Mouse (Mus musculus): ENCODE measurements at regions not wholly inside any gene's neighbourhood (a gene's known extent, or its start where the extent isn't known, plus 50 kb on each side); places are given as distances from the start of the nearest gene placed in this dataset.

- no peaks in the 10 kb centered on the region for H3K79me2 ChIP-seq (ENCODE audit: control insufficient read depth, insufficient read depth)
- no peak overlapping the region for H3ac ChIP-seq (ENCODE audit: control insufficient read depth, insufficient read length, low read depth)
- H3K27me3 ChIP-seq (ENCODE audit: control insufficient read depth, insufficient read depth, insufficient read length) = no peaks in the 10 kb centered on the region
- no peaks in the 10 kb centered on the region for H3K36me3 ChIP-seq (ENCODE audit: control insufficient read depth, insufficient read depth)
- no peak overlapping the region for H3K4me3 ChIP-seq (ENCODE audit: insufficient read depth, poor library complexity, severe bottlenecking)
- no peak for TF ChIP-seq CTCF (IDR thresholded peaks at IDR 0.05; ENCODE audit: control insufficient read depth, insufficient read depth, insufficient read length)
- TF ChIP-seq MYOG (IDR thresholded peaks at IDR 0.05; ENCODE audit: control insufficient read depth, extremely low read depth, insufficient read length) = no peak
- TF ChIP-seq MYOD1 (IDR thresholded peaks at IDR 0.05; ENCODE audit: control insufficient read depth, insufficient read length, low read depth) = no peak
- TF ChIP-seq CEBPB (IDR thresholded peaks at IDR 0.05; ENCODE audit: low read depth) = no peak
- no peak for TF ChIP-seq USF1 (IDR thresholded peaks at IDR 0.05; ENCODE audit: low read depth)
- no peaks in the 10 kb centered on the region for H3K79me3 ChIP-seq (ENCODE audit: low read depth)
Measured at GRCm38 (mm10) chr1:157964461-157964860, 391.7 kb downstream of the Brinp2 start.

DNA sequence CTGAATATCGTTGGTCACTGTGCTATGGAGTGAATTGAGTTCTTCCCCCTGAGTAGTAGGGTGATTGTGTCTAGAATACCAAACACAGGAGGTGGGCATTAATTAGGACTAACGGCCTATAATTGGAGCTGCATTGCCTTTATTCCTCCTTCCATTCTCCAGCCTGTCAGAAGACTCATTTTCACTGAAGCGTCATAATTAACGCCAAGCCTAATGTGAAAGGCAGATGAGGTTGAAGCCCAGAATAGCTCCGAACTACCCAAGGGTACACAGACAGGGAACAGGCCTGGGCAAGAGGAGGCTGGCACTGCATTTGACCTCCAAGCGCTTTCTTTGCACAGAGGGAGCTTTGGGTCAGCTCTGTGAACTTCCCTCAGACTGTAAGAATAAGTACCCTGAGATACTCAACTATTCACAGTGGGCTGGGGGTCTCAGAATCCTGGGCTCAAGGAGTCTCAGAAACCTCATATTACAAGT lies 386.5 kb downstream of the Brinp2 start:
- Histone ChIP-seq H3K4me3 (ENCODE audit: insufficient read depth, poor library complexity, severe bottlenecking) (no peak overlapping the region), H3K27me3 (ENCODE audit: control insufficient read depth, insufficient read depth, insufficient read length) (no peaks in the 10 kb centered on the region), H3ac (ENCODE audit: control insufficient read depth, insufficient read length, low read depth) (no peak overlapping the region), H3K79me2 (ENCODE audit: control insufficient read depth, insufficient read depth) (no peaks in the 10 kb centered on the region), H3K36me3 (ENCODE audit: control insufficient read depth, insufficient read depth) (no peaks in the 10 kb centered on the region), H3K79me3 (ENCODE audit: low read depth) (no peaks in the 10 kb centered on the region)
- TF ChIP-seq CEBPB (IDR thresholded peaks at IDR 0.05; ENCODE audit: low read depth) = no peak
- no peak for TF ChIP-seq CTCF (IDR thresholded peaks at IDR 0.05; ENCODE audit: control insufficient read depth, insufficient read depth, insufficient read length)
- TF ChIP-seq MYOD1 (IDR thresholded peaks at IDR 0.05; ENCODE audit: control insufficient read depth, insufficient read length, low read depth) = no peak

DNA sequence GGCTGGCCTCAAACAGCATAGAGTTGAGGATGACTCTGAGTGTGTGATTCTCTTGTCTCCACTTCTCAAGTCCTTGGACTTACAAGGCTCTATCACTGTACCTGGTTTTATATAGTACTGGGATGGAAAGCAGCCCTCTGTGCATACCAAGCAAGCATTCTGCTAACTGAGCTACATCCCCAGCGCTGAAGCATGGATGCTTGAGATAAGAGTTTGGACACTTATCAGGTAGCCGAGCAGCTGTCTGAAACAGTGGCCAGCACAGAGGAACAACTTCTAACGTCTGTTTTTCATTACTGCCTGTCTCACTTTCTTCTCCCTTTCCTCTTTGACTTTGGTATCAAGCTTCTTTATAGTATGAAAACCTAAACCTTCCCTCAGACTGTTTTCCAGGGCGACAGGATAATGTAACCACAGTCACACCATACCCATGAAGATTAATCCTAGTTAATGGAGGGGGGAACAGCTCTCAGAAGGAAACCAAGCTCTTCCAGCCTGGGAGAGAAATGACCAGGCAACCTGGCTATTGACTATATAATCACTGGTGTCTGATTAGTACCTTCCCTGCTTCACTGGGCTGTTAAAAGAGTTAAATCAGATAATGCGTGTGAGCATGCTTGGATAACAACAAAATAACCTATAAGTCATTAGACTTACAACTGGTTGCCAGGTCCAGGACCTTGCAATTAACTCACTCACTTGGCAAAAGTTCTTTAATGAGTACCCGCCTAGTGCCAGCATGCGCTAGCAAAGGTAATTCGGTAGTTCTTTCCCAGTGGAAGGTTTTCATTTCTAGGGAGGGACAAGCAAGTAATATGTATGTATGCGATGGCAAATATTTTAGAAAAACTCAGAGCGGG lies 382.5 kb downstream of the Brinp2 start:
- no peaks in the 10 kb centered on the region for H3K27me3 ChIP-seq (ENCODE audit: control insufficient read depth, insufficient read depth, insufficient read length)
- no peaks in the 10 kb centered on the region for H3K79me3 ChIP-seq (ENCODE audit: low read depth)
- H3K36me3 ChIP-seq (ENCODE audit: control insufficient read depth, insufficient read depth) = no peaks in the 10 kb centered on the region
- H3K4me3 ChIP-seq (ENCODE audit: insufficient read depth, poor library complexity, severe bottlenecking) = no peak overlapping the region
- TF ChIP-seq MYOG (IDR thresholded peaks at IDR 0.05; ENCODE audit: control insufficient read depth, extremely low read depth, insufficient read length) (no peak), MYOD1 (IDR thresholded peaks at IDR 0.05; ENCODE audit: control insufficient read depth, insufficient read length, low read depth) (no peak)
- H3K79me2 ChIP-seq (ENCODE audit: control insufficient read depth, insufficient read depth) = no peaks in the 10 kb centered on the region
- no peak overlapping the region for H3ac ChIP-seq (ENCODE audit: control insufficient read depth, insufficient read length, low read depth)

- no peaks in the 10 kb centered on the region for H3K36me3 ChIP-seq (ENCODE audit: control insufficient read depth, insufficient read depth)
- no peaks in the 10 kb centered on the region for H3K79me2 ChIP-seq (ENCODE audit: control insufficient read depth, insufficient read depth)
- H3ac ChIP-seq (ENCODE audit: control insufficient read depth, insufficient read length, low read depth) = no peak overlapping the region
- no peak overlapping the region for H3K4me3 ChIP-seq (ENCODE audit: insufficient read depth, poor library complexity, severe bottlenecking)
- no peaks in the 10 kb centered on the region for H3K79me3 ChIP-seq (ENCODE audit: low read depth)
- H3K27me3 ChIP-seq (ENCODE audit: control insufficient read depth, insufficient read depth, insufficient read length) = no peaks in the 10 kb centered on the region
- TF ChIP-seq MYOG (IDR thresholded peaks at IDR 0.05; ENCODE audit: control insufficient read depth, extremely low read depth, insufficient read length) (no peak), USF1 (IDR thresholded peaks at IDR 0.05; ENCODE audit: low read depth) (no peak), CEBPB (IDR thresholded peaks at IDR 0.05; ENCODE audit: low read depth) (no peak), FOSL1 (IDR thresholded peaks at IDR 0.05; ENCODE audit: insufficient read depth, low read length, poor library complexity, severe bottlenecking) (no peak), MAX (IDR thresholded peaks at IDR 0.05) (no peak), MYOD1 (IDR thresholded peaks at IDR 0.05; ENCODE audit: control insufficient read depth, insufficient read length, low read depth) (no peak), CTCF (IDR thresholded peaks at IDR 0.05; ENCODE audit: control insufficient read depth, insufficient read depth, insufficient read length) (no peak)
Measured at GRCm38 (mm10) chr1:157974656-157975055, 381.5 kb downstream of the Brinp2 start.

DNA sequence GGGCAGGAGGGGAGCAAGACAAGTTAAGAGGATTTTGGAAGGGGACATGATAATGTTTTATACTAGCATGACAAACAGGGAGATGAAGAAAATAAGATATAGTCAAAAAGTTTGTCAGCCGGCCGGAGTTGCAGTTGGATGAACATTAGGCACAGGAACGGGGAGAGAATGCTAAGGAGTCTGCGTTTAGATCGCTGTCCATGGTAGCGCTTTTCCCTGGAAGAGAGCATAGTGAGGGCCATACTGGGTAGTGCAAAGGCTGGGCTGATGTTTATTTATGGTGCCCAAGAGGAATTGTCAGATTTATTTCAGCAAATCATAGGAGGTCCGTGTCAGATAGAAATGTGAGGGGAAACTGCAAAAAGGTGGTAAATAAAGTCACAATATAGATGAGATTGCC lies 337.0 kb downstream of the Brinp2 start:
- no peaks in the 10 kb centered on the region for H3K36me3 ChIP-seq (ENCODE audit: control insufficient read depth, insufficient read depth)
- H3K79me2 ChIP-seq (ENCODE audit: control insufficient read depth, insufficient read depth) = no peaks in the 10 kb centered on the region
- H3K27me3 ChIP-seq (ENCODE audit: control insufficient read depth, insufficient read depth, insufficient read length) = no peaks in the 10 kb centered on the region
- TF ChIP-seq CEBPB (IDR thresholded peaks at IDR 0.05; ENCODE audit: low read depth) (no peak), CTCF (IDR thresholded peaks at IDR 0.05; ENCODE audit: control insufficient read depth, insufficient read depth, insufficient read length) (no peak), MAX (IDR thresholded peaks at IDR 0.05) (no peak), USF1 (IDR thresholded peaks at IDR 0.05; ENCODE audit: low read depth) (no peak), MYOD1 (IDR thresholded peaks at IDR 0.05; ENCODE audit: control insufficient read depth, insufficient read length, low read depth) (no peak), FOSL1 (IDR thresholded peaks at IDR 0.05; ENCODE audit: insufficient read depth, low read length, poor library complexity, severe bottlenecking) (no peak), MYOG (IDR thresholded peaks at IDR 0.05; ENCODE audit: control insufficient read depth, extremely low read depth, insufficient read length) (no peak)
- no peaks in the 10 kb centered on the region for H3K79me3 ChIP-seq (ENCODE audit: low read depth)
- no peak overlapping the region for H3K4me3 ChIP-seq (ENCODE audit: insufficient read depth, poor library complexity, severe bottlenecking)
- H3ac ChIP-seq (ENCODE audit: control insufficient read depth, insufficient read length, low read depth) = no peak overlapping the region

DNA sequence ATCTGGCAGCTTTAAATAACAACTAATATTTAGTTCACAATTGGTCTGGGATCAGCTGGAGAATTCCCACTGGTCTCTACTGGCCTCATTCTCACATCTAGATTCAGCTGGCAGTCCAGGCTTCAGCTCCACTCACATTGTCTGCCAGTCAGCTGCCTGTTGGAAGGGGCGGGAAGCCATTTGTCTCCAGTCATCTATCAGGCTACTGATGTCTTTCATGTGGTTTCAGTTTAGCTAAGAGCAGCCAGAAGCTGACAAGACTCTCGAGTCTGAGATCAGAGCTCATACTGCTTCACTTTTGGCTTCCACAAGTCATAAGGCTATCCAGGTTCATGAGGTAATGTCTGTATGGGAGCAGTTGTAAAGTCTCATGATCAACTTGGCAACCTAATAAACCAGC lies 316.4 kb downstream of the Brinp2 start:
- H3K36me3 ChIP-seq (ENCODE audit: control insufficient read depth, insufficient read depth) = no peaks in the 10 kb centered on the region
- TF ChIP-seq CEBPB (IDR thresholded peaks at IDR 0.05; ENCODE audit: low read depth) = no peak
- no peak for TF ChIP-seq CTCF (IDR thresholded peaks at IDR 0.05; ENCODE audit: control insufficient read depth, insufficient read depth, insufficient read length)
- TF ChIP-seq FOSL1 (IDR thresholded peaks at IDR 0.05; ENCODE audit: insufficient read depth, low read length, poor library complexity, severe bottlenecking) = no peak
- no peak for TF ChIP-seq MYOD1 (IDR thresholded peaks at IDR 0.05; ENCODE audit: control insufficient read depth, insufficient read length, low read depth)
- TF ChIP-seq USF1 (IDR thresholded peaks at IDR 0.05; ENCODE audit: low read depth) = no peak
- TF ChIP-seq MAX (IDR thresholded peaks at IDR 0.05) = no peak
- no peak for TF ChIP-seq MYOG (IDR thresholded peaks at IDR 0.05; ENCODE audit: control insufficient read depth, extremely low read depth, insufficient read length)

More for the DNA sequence above, 316.4 kb downstream of the Brinp2 start:
- H3K79me2 ChIP-seq (ENCODE audit: control insufficient read depth, insufficient read depth) = no peaks in the 10 kb centered on the region
- H3ac ChIP-seq (ENCODE audit: control insufficient read depth, insufficient read length, low read depth) = no peak overlapping the region
- no peaks in the 10 kb centered on the region for H3K27me3 ChIP-seq (ENCODE audit: control insufficient read depth, insufficient read depth, insufficient read length)
- no peak overlapping the region for H3K4me3 ChIP-seq (ENCODE audit: insufficient read depth, poor library complexity, severe bottlenecking)
- no peaks in the 10 kb centered on the region for H3K79me3 ChIP-seq (ENCODE audit: low read depth)
